Mouse (Mus musculus): Measurements from ENCODE around the gene Ets2. TPM values are rescaled to one million over a fixed set of nuclear protein-coding genes. Genes with fewer than 3 reads are reported as not detected.
A peak's percentile ranks its signal among the peaks of the same experiment; 100 is the strongest.

Gene Ets2
- polyA plus RNA-seq, 1 experiment from 2014 or later, result 63.1 TPM

DNA sequence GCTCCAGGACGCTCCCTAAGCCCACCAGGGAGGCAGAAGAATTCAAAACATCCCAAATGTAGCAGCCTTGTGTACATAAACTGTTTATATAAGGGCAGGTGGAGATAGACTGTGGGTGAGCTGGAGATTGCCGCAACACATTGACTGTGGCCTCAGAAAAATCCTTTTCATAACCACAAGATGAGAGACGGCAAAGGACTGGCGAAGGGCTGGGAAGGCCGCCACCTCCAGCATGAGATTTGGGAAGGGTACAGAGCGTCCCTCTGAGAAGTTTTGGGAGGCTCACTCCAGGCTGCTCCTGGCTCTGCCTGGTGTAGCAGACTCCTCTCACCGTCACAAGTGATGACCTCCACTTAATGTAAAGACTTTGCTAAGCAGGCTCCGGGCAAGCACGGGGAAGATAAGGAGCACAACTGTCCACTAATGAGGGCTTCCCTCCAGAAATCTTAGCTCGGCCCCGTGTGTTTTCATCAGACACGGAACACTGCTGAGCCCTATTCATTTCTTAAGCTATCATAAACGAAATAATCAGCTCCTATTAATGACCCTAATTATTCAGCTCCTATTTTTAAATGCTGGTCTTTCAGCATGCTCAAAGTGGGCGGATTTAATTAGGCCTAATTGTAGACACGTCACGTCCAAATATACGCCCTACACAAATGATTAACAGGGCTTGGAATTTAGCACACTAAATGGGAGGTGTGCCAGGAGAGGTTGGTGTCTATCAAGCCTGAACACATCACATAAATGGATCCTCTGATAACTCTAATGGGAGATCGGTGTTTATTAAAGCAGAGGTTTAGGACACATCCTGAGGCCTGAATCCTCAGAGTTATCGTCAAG, 33.5 kb upstream of the Ets2 start:
- H3K36me3 ChIP-seq, result no peaks in the 10 kb centered on the region
- H3K4me1 ChIP-seq, result peaks cover 31% of the 10 kb centered on the region
- 0 out of 2 replicates have a peak overlapping the region, but pooled peaks have one; percentile 1 for H3K27ac ChIP-seq
- H3K9ac ChIP-seq, result 0 out of 2 replicates have a peak overlapping the region, but pooled peaks have one; percentile 7
- H3K9me3 ChIP-seq (replicated peaks), result no peaks in the 10 kb centered on the region
- H3K27me3 ChIP-seq, result no peaks in the 10 kb centered on the region
- no peak for ATAC-seq (replicated peaks; ENCODE audit: low FRiP score)
- H3K4me3 ChIP-seq (replicated peaks), result no peak overlapping the region
- H3K4me2 ChIP-seq, result no peak overlapping the region
- 73% methylated on average over 19 of the region's 19 CpGs for WGBS

DNA sequence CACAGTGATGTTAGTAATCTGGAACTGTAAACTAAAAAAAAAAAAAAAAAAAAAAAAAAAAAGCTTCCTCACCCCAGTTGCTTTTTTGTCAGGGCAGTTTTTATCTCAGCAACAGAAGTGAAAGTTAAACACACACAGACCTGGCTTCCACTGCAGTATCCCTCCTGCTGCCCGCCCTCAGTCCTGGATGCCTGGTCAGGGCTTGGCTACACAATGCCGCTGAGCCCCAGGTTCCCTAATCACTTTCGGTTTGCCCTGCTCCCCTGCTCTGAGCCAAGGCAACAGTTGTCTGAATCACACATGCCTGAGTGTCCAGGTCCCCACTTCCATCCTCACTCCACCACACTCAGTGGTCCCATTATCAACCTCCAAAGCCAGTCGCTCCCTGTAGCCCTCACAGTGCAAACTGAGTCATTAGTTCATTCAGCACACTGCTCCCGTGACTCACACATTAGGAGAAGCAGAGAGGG, 27.4 kb upstream of the Ets2 start:
- 67% methylated on average over 5 of the region's 5 CpGs for WGBS
- no peak overlapping the region for H3K9ac ChIP-seq

GRCm38 (mm10) chr16:95675212-95675611, 26.7 kb upstream of the Ets2 start:
- H3K27ac ChIP-seq, result no peak overlapping the region
- no peaks in the 10 kb centered on the region for H3K27me3 ChIP-seq
- H3K4me3 ChIP-seq (replicated peaks), result no peak overlapping the region
- peaks cover 10% of the 10 kb centered on the region; the same call in 1 of the 2 replicates for H3K4me1 ChIP-seq
- H3K4me2 ChIP-seq, result no peak overlapping the region
- 41% methylated on average over 11 of the region's 11 CpGs for WGBS
- no peak overlapping the region for H3K9ac ChIP-seq
- 0 out of 2 replicates have a peak, but pooled peaks have one; percentile 43 for ATAC-seq (replicated peaks; ENCODE audit: low FRiP score)
- H3K9me3 ChIP-seq (replicated peaks), result no peaks in the 10 kb centered on the region
- no peaks in the 10 kb centered on the region for H3K36me3 ChIP-seq

More for the DNA sequence above, 27.4 kb upstream of the Ets2 start:
- H3K36me3 ChIP-seq, result no peaks in the 10 kb centered on the region
- H3K9me3 ChIP-seq (replicated peaks), result no peaks in the 10 kb centered on the region
- 0 out of 2 replicates have a peak overlapping the region, but pooled peaks have one; percentile 4 for H3K27ac ChIP-seq
- no peak overlapping the region for H3K4me3 ChIP-seq (replicated peaks)
- no peaks in the 10 kb centered on the region for H3K27me3 ChIP-seq
- ATAC-seq (replicated peaks; ENCODE audit: low FRiP score), result no peak
- no peak overlapping the region for H3K4me2 ChIP-seq
- H3K4me1 ChIP-seq, result peaks cover 10% of the 10 kb centered on the region; the same call in 1 of the 2 replicates

DNA sequence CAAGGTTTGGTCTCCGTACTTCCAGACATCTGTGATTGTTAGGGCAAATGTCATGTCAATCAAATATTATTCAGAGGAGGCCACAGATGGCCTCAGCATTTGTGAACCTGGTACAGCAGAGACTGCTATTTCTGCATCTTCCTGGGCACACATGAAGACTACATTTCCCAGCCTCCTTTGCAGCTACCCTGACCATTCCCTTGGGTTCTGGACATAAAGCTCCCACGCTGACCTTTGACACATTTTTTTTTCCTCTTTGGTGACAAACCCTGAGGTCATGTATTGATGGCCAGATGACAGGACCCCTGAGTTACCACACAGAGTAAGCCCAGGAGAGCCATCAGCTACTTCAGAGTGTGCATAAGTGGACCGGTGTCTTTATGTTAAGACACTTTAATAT, 25.2 kb upstream of the Ets2 start:
- peaks cover 9% of the 10 kb centered on the region; the same call in 1 of the 2 replicates for H3K4me1 ChIP-seq
- H3K36me3 ChIP-seq, result no peaks in the 10 kb centered on the region
- ATAC-seq (replicated peaks; ENCODE audit: low FRiP score), result no peak
- no peak overlapping the region for H3K27ac ChIP-seq
- H3K4me2 ChIP-seq, result no peak overlapping the region
- no peak overlapping the region for H3K9ac ChIP-seq
- H3K4me3 ChIP-seq (replicated peaks), result no peak overlapping the region
- H3K9me3 ChIP-seq (replicated peaks), result no peaks in the 10 kb centered on the region
- no peaks in the 10 kb centered on the region for H3K27me3 ChIP-seq
- 63% methylated on average over 3 of the region's 3 CpGs for WGBS

DNA sequence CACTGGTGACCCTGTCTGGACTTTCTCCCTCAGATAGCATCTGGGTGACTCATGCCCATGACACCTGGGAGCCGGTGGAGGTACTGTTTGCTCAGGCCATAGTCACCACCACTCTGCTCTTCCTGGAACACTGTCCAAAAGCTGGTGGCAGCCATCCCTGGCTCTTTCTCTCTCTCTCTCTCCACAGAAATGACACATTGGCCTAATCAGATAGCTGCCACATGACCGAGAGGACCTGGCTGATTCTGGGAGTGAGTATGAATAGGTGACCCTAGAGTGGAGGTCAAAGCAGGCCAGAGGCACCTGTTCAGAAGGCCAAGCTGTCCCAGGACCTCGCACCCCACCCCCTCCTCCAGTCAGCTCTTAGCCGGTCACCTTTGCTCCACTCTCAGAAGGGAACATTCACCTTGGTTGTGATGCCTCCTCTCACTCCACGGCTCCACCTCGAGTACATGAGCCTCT, 19.4 kb upstream of the Ets2 start:
- no peak overlapping the region for H3K27ac ChIP-seq

GRCm38 (mm10) chr16:95685807-95686206, 16.1 kb upstream of the Ets2 start:
- ATAC-seq (replicated peaks; ENCODE audit: low FRiP score), result peak; percentile 73
- H3K27ac ChIP-seq, result peak overlapping the region; percentile 72
- no peaks in the 10 kb centered on the region for H3K9me3 ChIP-seq (replicated peaks)
- H3K27me3 ChIP-seq, result no peaks in the 10 kb centered on the region
- peaks cover 37% of the 10 kb centered on the region for H3K4me1 ChIP-seq
- no peak overlapping the region for H3K4me3 ChIP-seq (replicated peaks)
- H3K4me2 ChIP-seq, result no peak overlapping the region
- no peak overlapping the region for H3K9ac ChIP-seq
- no peaks in the 10 kb centered on the region for H3K36me3 ChIP-seq
- whole genome bisulfite sequencing, result 19% methylated on average over 2 of the region's 2 CpGs

More for the DNA sequence above, 19.4 kb upstream of the Ets2 start:
- no peak; the same call in 1 of the 2 replicates for ATAC-seq (replicated peaks; ENCODE audit: low FRiP score)
- no peaks in the 10 kb centered on the region for H3K9me3 ChIP-seq (replicated peaks)
- H3K4me3 ChIP-seq (replicated peaks), result no peak overlapping the region
- WGBS, result 75% methylated on average over 6 of the region's 6 CpGs
- no peaks in the 10 kb centered on the region for H3K36me3 ChIP-seq
- H3K9ac ChIP-seq, result no peak overlapping the region
- H3K27me3 ChIP-seq, result no peaks in the 10 kb centered on the region
- peaks cover 37% of the 10 kb centered on the region for H3K4me1 ChIP-seq
- H3K4me2 ChIP-seq, result no peak overlapping the region

DNA sequence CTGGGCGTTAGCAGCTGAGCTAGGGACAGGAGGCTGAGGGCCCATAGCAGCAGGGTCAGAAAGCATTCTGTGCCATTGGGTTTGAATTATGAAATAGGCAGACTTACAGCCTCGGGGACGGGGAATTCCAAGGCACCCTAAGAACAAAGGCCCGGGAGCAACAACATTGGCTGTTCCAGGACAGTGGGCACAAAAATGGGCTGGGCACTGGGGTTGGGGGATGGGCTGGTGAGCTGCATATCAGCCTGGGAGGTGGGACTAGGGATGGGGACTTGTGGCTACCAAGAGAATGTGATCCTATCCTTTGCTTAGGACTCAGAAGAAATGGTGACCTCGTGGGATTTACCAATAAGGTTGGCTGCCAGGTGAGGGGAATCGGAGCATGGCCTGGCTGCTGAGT, 15.6 kb upstream of the Ets2 start:
- 60% methylated on average over 6 of the region's 6 CpGs for WGBS
- Histone ChIP-seq H3K4me2 (no peak overlapping the region), H3K27me3 (no peaks in the 10 kb centered on the region), H3K36me3 (no peaks in the 10 kb centered on the region), H3K27ac (peak overlapping the region; percentile 72), H3K4me1 (peaks cover 37% of the 10 kb centered on the region), H3K4me3 (replicated peaks) (no peak overlapping the region), H3K9ac (no peak overlapping the region), H3K9me3 (replicated peaks) (no peaks in the 10 kb centered on the region)
- ATAC-seq (replicated peaks; ENCODE audit: low FRiP score), result peak; percentile 52

GRCm38 (mm10) chr16:95686901-95687300, 15.0 kb upstream of the Ets2 start:
- 94% methylated on average over 8 of the region's 8 CpGs for WGBS
- Histone ChIP-seq H3K27me3 (no peaks in the 10 kb centered on the region), H3K4me2 (no peak overlapping the region), H3K4me3 (replicated peaks) (no peak overlapping the region), H3K4me1 (peaks cover 37% of the 10 kb centered on the region), H3K9ac (no peak overlapping the region), H3K36me3 (no peaks in the 10 kb centered on the region), H3K27ac (no peak overlapping the region), H3K9me3 (replicated peaks) (no peaks in the 10 kb centered on the region)
- ATAC-seq (replicated peaks; ENCODE audit: low FRiP score), result no peak

GRCm38 (mm10) chr16:95688010-95688409, 13.9 kb upstream of the Ets2 start:
- Histone ChIP-seq H3K9me3 (replicated peaks) (no peaks in the 10 kb centered on the region), H3K27ac (no peak overlapping the region), H3K36me3 (no peaks in the 10 kb centered on the region), H3K4me1 (peaks cover 35% of the 10 kb centered on the region), H3K4me2 (no peak overlapping the region), H3K4me3 (replicated peaks) (no peak overlapping the region), H3K27me3 (no peaks in the 10 kb centered on the region), H3K9ac (no peak overlapping the region)
- 84% methylated on average over 4 of the region's 4 CpGs for WGBS
- ATAC-seq (replicated peaks; ENCODE audit: low FRiP score), result no peak

DNA sequence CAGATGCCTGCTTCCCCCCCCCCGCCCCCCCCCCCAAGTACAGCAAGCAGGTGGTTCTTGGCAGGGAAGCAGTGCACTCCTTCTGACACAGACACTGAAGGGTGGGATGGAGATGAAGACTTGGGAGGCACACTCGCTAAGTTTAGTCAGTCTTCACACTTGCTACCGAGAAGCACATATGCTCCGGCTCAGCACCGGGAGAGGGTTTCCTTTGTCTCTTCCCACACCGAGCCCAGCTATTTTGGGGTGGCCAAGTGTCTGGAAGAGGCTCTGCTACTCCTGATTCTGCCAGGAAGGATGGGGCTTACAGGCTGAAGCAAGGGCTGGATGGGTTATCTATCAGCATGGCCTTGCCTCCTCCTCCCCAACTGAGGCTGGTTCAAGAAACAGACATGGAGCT, 5.3 kb upstream of the Ets2 start:
- no peak for ATAC-seq (replicated peaks; ENCODE audit: low FRiP score)

DNA sequence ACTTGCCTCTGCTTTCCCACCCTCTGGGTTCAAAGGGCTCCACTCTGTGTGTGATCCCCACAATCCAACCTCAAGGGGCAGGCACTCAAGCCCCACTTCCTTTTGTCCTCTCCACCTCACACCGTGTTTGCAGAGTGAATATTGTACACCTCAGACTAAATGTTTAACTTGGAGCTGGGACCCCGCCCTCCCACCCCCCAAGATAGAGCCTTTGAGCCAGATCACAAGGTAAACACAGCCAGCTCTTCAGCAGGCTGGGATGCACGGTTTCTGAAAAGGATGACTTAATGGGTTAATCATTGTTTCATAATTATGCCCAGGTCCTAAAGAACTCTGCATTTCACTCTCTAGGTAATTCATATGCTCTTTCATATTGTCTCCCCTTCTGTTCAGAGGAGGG, 2.2 kb upstream of the Ets2 start:
- H3K9me3 ChIP-seq (replicated peaks), result no peaks in the 10 kb centered on the region
- peak overlapping the region; percentile 89 for H3K27ac ChIP-seq
- no peaks in the 10 kb centered on the region for H3K27me3 ChIP-seq
- 43% methylated on average over 3 of the region's 3 CpGs for WGBS
- peaks cover 39% of the 10 kb centered on the region for H3K4me1 ChIP-seq
- peak; percentile 23 for ATAC-seq (replicated peaks; ENCODE audit: low FRiP score)
- H3K36me3 ChIP-seq, result peaks cover 3% of the 10 kb centered on the region; the same call in 1 of the 2 replicates
- no peak overlapping the region for H3K4me2 ChIP-seq
- no peak overlapping the region for H3K4me3 ChIP-seq (replicated peaks)
- no peak overlapping the region for H3K9ac ChIP-seq

More for the DNA sequence above, 5.3 kb upstream of the Ets2 start:
- Histone ChIP-seq H3K27me3 (no peaks in the 10 kb centered on the region), H3K4me3 (replicated peaks) (no peak overlapping the region), H3K4me1 (peaks cover 27% of the 10 kb centered on the region), H3K27ac (no peak overlapping the region), H3K9ac (no peak overlapping the region), H3K9me3 (replicated peaks) (no peaks in the 10 kb centered on the region), H3K4me2 (no peak overlapping the region), H3K36me3 (no peaks in the 10 kb centered on the region)
- 43% methylated on average over 6 of the region's 6 CpGs for WGBS

DNA sequence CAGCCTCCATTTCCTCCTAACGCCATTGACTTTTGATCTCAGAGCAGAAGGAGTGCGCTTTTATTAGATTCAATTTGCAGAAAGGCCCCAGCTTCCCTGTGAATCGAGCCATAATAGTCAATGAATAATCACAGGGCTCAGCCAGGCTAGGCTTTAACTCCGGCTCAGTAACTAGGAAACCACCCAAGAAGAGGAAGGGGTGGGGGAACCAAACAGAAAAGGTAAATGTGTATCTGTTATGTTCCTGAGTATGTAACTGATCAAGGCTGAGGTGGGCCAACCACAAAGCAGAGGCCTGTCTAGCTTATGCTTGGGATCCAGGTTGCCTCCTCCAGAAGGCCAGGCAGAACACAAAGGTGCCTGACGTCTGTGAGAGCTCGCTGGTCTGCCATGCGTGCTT, 1.7 kb upstream of the Ets2 start:
- no peaks in the 10 kb centered on the region for H3K9me3 ChIP-seq (replicated peaks)
- ATAC-seq (replicated peaks; ENCODE audit: low FRiP score), result peak; percentile 41
- 50% methylated on average over 7 of the region's 7 CpGs for WGBS
- H3K27me3 ChIP-seq, result no peaks in the 10 kb centered on the region
- H3K9ac ChIP-seq, result no peak overlapping the region
- H3K4me3 ChIP-seq (replicated peaks), result no peak overlapping the region
- H3K4me2 ChIP-seq, result no peak overlapping the region
- H3K27ac ChIP-seq, result peak overlapping the region; percentile 89
- peaks cover 3% of the 10 kb centered on the region; the same call in 1 of the 2 replicates for H3K36me3 ChIP-seq
- peaks cover 44% of the 10 kb centered on the region for H3K4me1 ChIP-seq
